ENCODE assay signal across 17 mouse cellular contexts in genomic region chr11:38075171-38075732, GRCm38 (mm10).
DNase-seq lines count a peak whose midpoint lies in the region; ATAC-seq and TF ChIP-seq lines count a peak whose summit lies in the region.
"Had no signal": no experiment of that assay in that cellular context is flagged by ENCODE, and none has a peak within 500 bp of the region (broad histone marks: within the 10 kb centered on the region; RNA-seq: fewer than 3 reads in every experiment).

No protein-coding gene starts in this region.

- H3K27me3 ChIP-seq in forebrain, embryonic 13.5 days: no peaks in the 10 kb centered on the region
- H3K27me3 ChIP-seq in forebrain, embryonic 10.5 days (ENCODE audit: poor library complexity, severe bottlenecking): no peaks in the 10 kb centered on the region
- no peaks in the 10 kb centered on the region for H3K27me3 ChIP-seq in liver, embryonic 13.5 days
- H3K27me3 ChIP-seq in liver, embryonic 12.5 days (replicated peaks): no peaks in the 10 kb centered on the region
- no peaks in the 10 kb centered on the region for H3K27me3 ChIP-seq in liver, postnatal 0 days (ENCODE audit: insufficient read depth, low read length)
- H3K27me3 ChIP-seq: embryonic facial prominence, embryonic 12.5 days; limb, embryonic 12.5 days; Patski had no signal

- WGBS in forebrain, embryonic 13.5 days: 52% methylated on average over 11 of the region's 11 CpGs
- WGBS in forebrain, embryonic 10.5 days: 83% methylated on average over 11 of the region's 11 CpGs
- WGBS in liver, embryonic 13.5 days (ENCODE audit: insufficient replicate concordance): 68% methylated on average over 11 of the region's 11 CpGs
- 65% methylated on average over 11 of the region's 11 CpGs for WGBS in liver, embryonic 12.5 days (ENCODE audit: insufficient replicate concordance)
- 55% methylated on average over 11 of the region's 11 CpGs for WGBS in liver, postnatal 0 days (ENCODE audit: insufficient replicate concordance)

- DNase-seq in forebrain, embryonic 10.5 days (ENCODE audit: extremely low spot score, low spot score): no peak
- DNase-seq in liver, embryonic 13.5 days: no peak
- peak; percentile 22 for DNase-seq in brain, adult 2 months (ENCODE audit: low read depth, low spot score)
- peak; percentile 14 for DNase-seq in liver, postnatal 0 days
- DNase-seq in left cerebral cortex, postnatal 10 days (ENCODE audit: extremely low spot score in 1 of 2, low spot score in 2 of 2): no peak
- DNase-seq in left cerebral cortex, adult 11 months (ENCODE audit: low spot score): no peak
- DNase-seq: cerebellum, adult 11-12 months; gastrocnemius, postnatal 10 days; heart, adult 2 months; lung, postnatal 36 days; right cerebral cortex, adult 18-20 months; thymus, postnatal 14 days had no signal

- no peak overlapping the region for H3K27ac ChIP-seq in forebrain, embryonic 13.5 days
- no peak overlapping the region for H3K27ac ChIP-seq in forebrain, embryonic 10.5 days
- H3K27ac ChIP-seq in liver, embryonic 13.5 days: no peak overlapping the region
- H3K27ac ChIP-seq in liver, embryonic 12.5 days: no peak overlapping the region
- H3K27ac ChIP-seq in liver, postnatal 0 days (ENCODE audit: low read depth): no peak overlapping the region
- H3K27ac ChIP-seq: embryonic facial prominence, embryonic 12.5 days; heart, adult 2 months; limb, embryonic 12.5 days had no signal

- TF ChIP-seq CTCF in liver, postnatal 0 days (IDR thresholded peaks at IDR 0.05; ENCODE audit: low read depth): no peak

- H3K4me3 ChIP-seq in forebrain, embryonic 13.5 days: no peak overlapping the region
- no peak overlapping the region for H3K4me3 ChIP-seq in forebrain, embryonic 10.5 days
- no peak overlapping the region for H3K4me3 ChIP-seq in liver, embryonic 13.5 days (replicated peaks)
- no peak overlapping the region for H3K4me3 ChIP-seq in liver, embryonic 12.5 days
- no peak overlapping the region for H3K4me3 ChIP-seq in liver, postnatal 0 days (ENCODE audit: low read depth, low read length)
- H3K4me3 ChIP-seq: embryonic facial prominence, embryonic 12.5 days; heart, adult 2 months; limb, embryonic 12.5 days had no signal

- intact Hi-C loops in left cerebral cortex, postnatal 10 days (cut with DNase I): no loop called here

- no peaks in the 10 kb centered on the region for H3K36me3 ChIP-seq in forebrain, embryonic 13.5 days (ENCODE audit: poor library complexity, severe bottlenecking)
- no peaks in the 10 kb centered on the region for H3K36me3 ChIP-seq in forebrain, embryonic 10.5 days (replicated peaks)
- no peaks in the 10 kb centered on the region for H3K36me3 ChIP-seq in liver, embryonic 13.5 days
- H3K36me3 ChIP-seq in liver, embryonic 12.5 days: no peaks in the 10 kb centered on the region
- H3K36me3 ChIP-seq in liver, postnatal 0 days (replicated peaks; ENCODE audit: insufficient read depth, low read length): no peaks in the 10 kb centered on the region
- H3K36me3 ChIP-seq: embryonic facial prominence, embryonic 12.5 days; limb, embryonic 12.5 days had no signal

- peaks cover 3% of the 10 kb centered on the region; the same call in 1 of the 2 replicates for H3K4me1 ChIP-seq in forebrain, embryonic 13.5 days
- H3K4me1 ChIP-seq in forebrain, embryonic 10.5 days: no peaks in the 10 kb centered on the region
- no peaks in the 10 kb centered on the region for H3K4me1 ChIP-seq in liver, embryonic 13.5 days (replicated peaks)
- H3K4me1 ChIP-seq in liver, embryonic 12.5 days: no peaks in the 10 kb centered on the region
- no peaks in the 10 kb centered on the region for H3K4me1 ChIP-seq in liver, postnatal 0 days (ENCODE audit: insufficient read depth)
- H3K4me1 ChIP-seq: embryonic facial prominence, embryonic 12.5 days; limb, embryonic 12.5 days had no signal

- H3K4me2 ChIP-seq in forebrain, embryonic 13.5 days: peak overlapping the region; percentile 20; the same call in 1 of the 2 replicates
- no peak overlapping the region for H3K4me2 ChIP-seq in liver, embryonic 13.5 days
- H3K4me2 ChIP-seq in liver, embryonic 12.5 days: no peak overlapping the region
- no peak overlapping the region for H3K4me2 ChIP-seq in liver, postnatal 0 days (ENCODE audit: low read depth, low read length)
- H3K4me2 ChIP-seq: embryonic facial prominence, embryonic 12.5 days; limb, embryonic 12.5 days had no signal

- TF ChIP-seq EP300 in liver, postnatal 0 days (IDR thresholded peaks at IDR 0.05; ENCODE audit: low read depth): peak; percentile 23; the same call in 1 of the 2 replicates

- ATAC-seq in forebrain, embryonic 13.5 days: peak; percentile 71; the same call in 1 of the 2 replicates
- peak; percentile 66 for ATAC-seq in liver, embryonic 13.5 days (ENCODE audit: low read depth)
- no peak for ATAC-seq in liver, embryonic 12.5 days
- peak; percentile 91 for ATAC-seq in liver, postnatal 0 days
- ATAC-seq: Patski had no signal

- no peak overlapping the region for H3K9ac ChIP-seq in forebrain, embryonic 13.5 days
- H3K9ac ChIP-seq in liver, embryonic 13.5 days: no peak overlapping the region
- H3K9ac ChIP-seq in liver, embryonic 12.5 days: no peak overlapping the region
- H3K9ac ChIP-seq in liver, postnatal 0 days (replicated peaks): no peak overlapping the region
- H3K9ac ChIP-seq: embryonic facial prominence, embryonic 12.5 days; limb, embryonic 12.5 days had no signal

- H3K9me3 ChIP-seq in forebrain, embryonic 13.5 days (replicated peaks): no peaks in the 10 kb centered on the region
- no peaks in the 10 kb centered on the region for H3K9me3 ChIP-seq in forebrain, embryonic 10.5 days
- no peaks in the 10 kb centered on the region for H3K9me3 ChIP-seq in liver, embryonic 13.5 days (replicated peaks)
- no peaks in the 10 kb centered on the region for H3K9me3 ChIP-seq in liver, embryonic 12.5 days (replicated peaks)
- H3K9me3 ChIP-seq in liver, postnatal 0 days (ENCODE audit: low read length): no peaks in the 10 kb centered on the region
- H3K9me3 ChIP-seq: embryonic facial prominence, embryonic 12.5 days; limb, embryonic 12.5 days had no signal

Comparison
In these comparisons a context has a peak if more than half of its experiments do, and no peak if none do; other contexts are left out.
1. DNase-seq: peak in brain, adult 2 months (single experiment) and liver, postnatal 0 days (single experiment); none in forebrain, embryonic 10.5 days (single experiment), liver, embryonic 13.5 days (single experiment), left cerebral cortex, postnatal 10 days (0 of 2) and left cerebral cortex, adult 11 months (single experiment).